Mouse (Mus musculus) thymus, adult 2 months (tissue): ENCODE measurements around the gene Dld.

Experiments used
- CTCF ChIP-seq: fragments of 200-500 bp; IDR thresholded peaks from 2 replicates; pipeline ENCODE4 v1.5.1; 2012; ENCODE audit warnings: mild to moderate bottlenecking, control low read depth, low read length, moderate library complexity, borderline replicate concordance; ENCODE audit not compliant: control insufficient read depth, poor library complexity, insufficient read depth; ENCODE audit errors: extremely low read depth
- POLR2A ChIP-seq: fragments of 200-500 bp; IDR thresholded peaks from 2 replicates; pipeline ENCODE4 v1.6.1; 2012; ENCODE audit warnings: mild to moderate bottlenecking, low read length, control low read depth, moderate library complexity; ENCODE audit not compliant: control insufficient read depth, poor library complexity, insufficient read depth; ENCODE audit errors: extremely low read depth

DNA sequence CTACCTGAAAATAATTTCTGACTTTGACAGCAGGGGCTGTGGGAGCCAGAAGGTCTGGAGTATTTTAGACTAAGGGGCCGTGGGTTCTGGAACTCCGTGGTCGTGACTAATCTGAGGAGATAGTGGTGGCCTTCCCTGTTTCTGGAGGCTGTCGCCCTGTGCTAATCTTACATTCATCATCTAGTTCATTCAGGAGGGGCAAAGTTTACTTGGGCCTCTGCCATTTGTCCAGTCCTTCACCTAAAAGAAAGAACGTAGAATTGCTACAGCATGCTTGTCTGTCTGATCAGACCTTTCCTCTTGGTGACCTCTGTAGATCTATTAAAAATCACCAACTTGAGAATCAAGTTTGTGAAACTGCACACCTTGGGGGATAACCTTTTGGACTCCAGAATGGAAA, 69.0 kb downstream of the Dld start:
- no peak for TF ChIP-seq CTCF
- no peak for TF ChIP-seq POLR2A
